Comparison of ENCODE assay signal across 19 mouse cellular contexts in genomic region chr5:142590953-142591616, GRCm38 (mm10). TPM values are rescaled to one million over a fixed set of nuclear protein-coding genes. Genes with fewer than 3 reads are reported as not detected.
DNase-seq lines count a peak whose midpoint lies in the region; ATAC-seq and TF ChIP-seq lines count a peak whose summit lies in the region.
"Had no signal": no experiment of that assay in that cellular context is flagged by ENCODE, and none has a peak within 500 bp of the region (broad histone marks: within the 10 kb centered on the region; RNA-seq: fewer than 3 reads in every experiment).

No protein-coding gene starts in this region.

- no peak for TF ChIP-seq EP300 in liver, postnatal 0 days (IDR thresholded peaks at IDR 0.05; ENCODE audit: low read depth)

- H3K4me3 ChIP-seq in forebrain, embryonic 14.5 days (ENCODE audit: low read depth, low read length) = no peak overlapping the region
- no peak overlapping the region for H3K4me3 ChIP-seq in hindbrain, embryonic 14.5 days (replicated peaks; ENCODE audit: low read length)
- H3K4me3 ChIP-seq in midbrain, embryonic 14.5 days (replicated peaks; ENCODE audit: low read depth, low read length) = no peak overlapping the region
- no peak overlapping the region for H3K4me3 ChIP-seq in liver, postnatal 0 days (ENCODE audit: low read depth, low read length)
- H3K4me3 ChIP-seq: erythroblast, embryonic 14.5 days; heart, embryonic 10.5 days; limb, embryonic 15.5 days had no signal

- no peak overlapping the region for H3K4me2 ChIP-seq in forebrain, embryonic 14.5 days (ENCODE audit: low read length)
- H3K4me2 ChIP-seq in hindbrain, embryonic 14.5 days (replicated peaks) = no peak overlapping the region
- H3K4me2 ChIP-seq in midbrain, embryonic 14.5 days (ENCODE audit: low read length) = no peak overlapping the region
- no peak overlapping the region for H3K4me2 ChIP-seq in liver, postnatal 0 days (ENCODE audit: low read depth, low read length)
- H3K4me2 ChIP-seq: limb, embryonic 15.5 days had no signal

- TF ChIP-seq POLR2A in brain, embryonic 14.5 days (IDR thresholded peaks at IDR 0.05; ENCODE audit: borderline replicate concordance, extremely low read depth, insufficient read depth, insufficient read length, poor library complexity, severe bottlenecking) = no peak

- no peaks in the 10 kb centered on the region for H3K36me3 ChIP-seq in forebrain, embryonic 14.5 days (ENCODE audit: control insufficient read depth, insufficient read depth, low read length)
- H3K36me3 ChIP-seq in hindbrain, embryonic 14.5 days (replicated peaks; ENCODE audit: control insufficient read depth, insufficient read depth) = no peaks in the 10 kb centered on the region
- H3K36me3 ChIP-seq in midbrain, embryonic 14.5 days (ENCODE audit: control insufficient read depth, insufficient read depth, low read length) = no peaks in the 10 kb centered on the region
- H3K36me3 ChIP-seq in liver, postnatal 0 days (replicated peaks; ENCODE audit: insufficient read depth, low read length) = no peaks in the 10 kb centered on the region
- H3K36me3 ChIP-seq: heart, embryonic 10.5 days; limb, embryonic 15.5 days had no signal

- WGBS in forebrain, embryonic 14.5 days = 31% methylated on average over 6 of the region's 6 CpGs
- WGBS in hindbrain, embryonic 14.5 days = 39% methylated on average over 6 of the region's 6 CpGs
- WGBS in midbrain, embryonic 14.5 days = 48% methylated on average over 6 of the region's 6 CpGs
- 74% methylated on average over 6 of the region's 6 CpGs for WGBS in liver, postnatal 0 days (ENCODE audit: insufficient replicate concordance)

- peaks cover 35% of the 10 kb centered on the region for H3K4me1 ChIP-seq in forebrain, embryonic 14.5 days (ENCODE audit: control insufficient read depth, insufficient read depth, low read length)
- peaks cover 8% of the 10 kb centered on the region; the same call in 1 of the 2 replicates for H3K4me1 ChIP-seq in hindbrain, embryonic 14.5 days (replicated peaks; ENCODE audit: control insufficient read depth, insufficient read depth, low read length)
- peaks cover 6% of the 10 kb centered on the region; the same call in 1 of the 2 replicates for H3K4me1 ChIP-seq in midbrain, embryonic 14.5 days (ENCODE audit: control insufficient read depth, insufficient read depth, low read length)
- H3K4me1 ChIP-seq in liver, postnatal 0 days (ENCODE audit: insufficient read depth) = peaks cover 5% of the 10 kb centered on the region
- H3K4me1 ChIP-seq: limb, embryonic 15.5 days had no signal

- H3K9me3 ChIP-seq in forebrain, embryonic 14.5 days (replicated peaks; ENCODE audit: control insufficient read depth, low read length) = no peaks in the 10 kb centered on the region
- no peaks in the 10 kb centered on the region for H3K9me3 ChIP-seq in hindbrain, embryonic 14.5 days (ENCODE audit: control insufficient read depth, low read length)
- H3K9me3 ChIP-seq in midbrain, embryonic 14.5 days (ENCODE audit: control insufficient read depth, low read length) = no peaks in the 10 kb centered on the region
- no peaks in the 10 kb centered on the region for H3K9me3 ChIP-seq in liver, postnatal 0 days (ENCODE audit: low read length)
- H3K9me3 ChIP-seq: heart, embryonic 10.5 days; limb, embryonic 15.5 days had no signal

- peak overlapping the region; percentile 92 for H3K27ac ChIP-seq in forebrain, embryonic 14.5 days (ENCODE audit: low read depth, low read length)
- H3K27ac ChIP-seq in hindbrain, embryonic 14.5 days = peak overlapping the region; percentile 73
- H3K27ac ChIP-seq in midbrain, embryonic 14.5 days (replicated peaks; ENCODE audit: low read depth, low read length) = peak overlapping the region; percentile 82
- no peak overlapping the region for H3K27ac ChIP-seq in liver, postnatal 0 days (ENCODE audit: low read depth)
- H3K27ac ChIP-seq: heart, embryonic 10.5 days; limb, embryonic 15.5 days had no signal

- peak; percentile 84 for DNase-seq in brain, embryonic 14.5 days (ENCODE audit: low read depth)
- peak; percentile 70 for DNase-seq in forebrain, embryonic 14.5 days (ENCODE audit: low spot score)
- peak; percentile 42 for DNase-seq in hindbrain, embryonic 14.5 days (ENCODE audit: low spot score)
- peak; percentile 56 for DNase-seq in midbrain, embryonic 14.5 days
- no peak for DNase-seq in heart, adult 8-10 months (ENCODE audit: low spot score)
- DNase-seq in c-Kit-positive CD71-positive TER-119-positive erythroid progenitor cells, embryonic 14.5 days (ENCODE audit: low spot score) = no peak
- no peak for DNase-seq in thymus, postnatal 14 days
- no peak for DNase-seq in liver, postnatal 0 days
- DNase-seq: adrenal gland, postnatal 10 days; cerebellum, adult 2 months; gastrocnemius, postnatal 25 days; heart, postnatal 14 days; lung, postnatal 14 days had no signal

- H3K27me3 ChIP-seq in forebrain, embryonic 14.5 days (replicated peaks; ENCODE audit: control insufficient read depth, insufficient read depth, low read length) = no peaks in the 10 kb centered on the region
- H3K27me3 ChIP-seq in hindbrain, embryonic 14.5 days (ENCODE audit: control insufficient read depth, insufficient read depth, low read length) = no peaks in the 10 kb centered on the region
- H3K27me3 ChIP-seq in midbrain, embryonic 14.5 days (ENCODE audit: control insufficient read depth, insufficient read depth, low read length) = no peaks in the 10 kb centered on the region
- H3K27me3 ChIP-seq in liver, postnatal 0 days (ENCODE audit: insufficient read depth, low read length) = no peaks in the 10 kb centered on the region
- H3K27me3 ChIP-seq: limb, embryonic 15.5 days had no signal

- no peak for TF ChIP-seq CTCF in brain, embryonic 14.5 days (IDR thresholded peaks at IDR 0.05; ENCODE audit: borderline replicate concordance, extremely low read depth, insufficient read depth, insufficient read length)
- no peak for TF ChIP-seq CTCF in liver, postnatal 0 days (IDR thresholded peaks at IDR 0.05; ENCODE audit: low read depth)

- H3K9ac ChIP-seq in forebrain, embryonic 14.5 days (ENCODE audit: low read length) = no peak overlapping the region
- H3K9ac ChIP-seq in hindbrain, embryonic 14.5 days = no peak overlapping the region
- H3K9ac ChIP-seq in midbrain, embryonic 14.5 days (replicated peaks; ENCODE audit: low read length) = no peak overlapping the region
- H3K9ac ChIP-seq in liver, postnatal 0 days (replicated peaks) = no peak overlapping the region
- H3K9ac ChIP-seq: limb, embryonic 15.5 days had no signal

- peak; percentile 47; the same call in 1 of the 2 replicates for ATAC-seq in forebrain, embryonic 14.5 days
- peak; percentile 22; the same call in 1 of the 2 replicates for ATAC-seq in hindbrain, embryonic 14.5 days (ENCODE audit: low FRiP score)
- ATAC-seq in midbrain, embryonic 14.5 days (ENCODE audit: low FRiP score, low TSS enrichment) = no peak
- no peak for ATAC-seq in liver, postnatal 0 days
- ATAC-seq: intestine, embryonic 16.5 days had no signal

RNA-seq across cellular contexts. Expression of gene Mmd2, which starts 17.5 kb away (rescaled TPM):
- 25.5 and 29.0 TPM in 2 replicates for polyA plus RNA-seq in brain, embryonic 14.5 days (2012; rRNA removed)
- 71.9 and 75.1 TPM in 2 replicates for polyA plus RNA-seq in forebrain, embryonic 14.5 days (2014; fragmentation: Nextera tagmentation; extraction: Ambion mirVana)
- 51.7 and 64.2 TPM in 2 replicates for polyA plus RNA-seq in hindbrain, embryonic 14.5 days (2014; fragmentation: Nextera tagmentation; extraction: Ambion mirVana)
- 33.5 and 35.3 TPM in 2 replicates for polyA plus RNA-seq in midbrain, embryonic 14.5 days (2014; fragmentation: Nextera tagmentation; extraction: Ambion mirVana)
- total RNA-seq in heart, adult 8-10 months (2022) = under 1 TPM in 3 of 4 experiments, not detected in 1; 0.08 to 0.50 (median 0.28) TPM
- 9.1 and 11.8 TPM in 2 replicates for polyA plus RNA-seq in liver, postnatal 0 days (2015; fragmentation: Nextera tagmentation; extraction: Ambion mirVana)
- total RNA-seq: common myeloid progenitor, adult 5-6 weeks; gastrocnemius, postnatal 25 days; megakaryocyte-erythroid progenitor cell, adult 5-6 weeks had no signal
- polyA plus RNA-seq: erythroblast, embryonic 14.5 days had no signal

RNA-seq across cellular contexts. Expression of gene Wipi2, which starts 36.4 kb away (rescaled TPM):
- polyA plus RNA-seq in brain, embryonic 14.5 days (2012; rRNA removed) = 51.5 and 51.7 TPM in 2 replicates
- 41.5 and 49.4 TPM in 2 replicates for polyA plus RNA-seq in forebrain, embryonic 14.5 days (2014; fragmentation: Nextera tagmentation; extraction: Ambion mirVana)
- polyA plus RNA-seq in hindbrain, embryonic 14.5 days (2014; fragmentation: Nextera tagmentation; extraction: Ambion mirVana) = 46.0 TPM in 2 replicates
- polyA plus RNA-seq in midbrain, embryonic 14.5 days (2014; fragmentation: Nextera tagmentation; extraction: Ambion mirVana) = 41.2 and 48.3 TPM in 2 replicates
- total RNA-seq in heart, adult 8-10 months (2022) = 10 to 100 TPM; 35.6 to 39.5 (median 36.9) TPM
- 16.7 and 18.6 TPM in 2 replicates for polyA plus RNA-seq in liver, postnatal 0 days (2015; fragmentation: Nextera tagmentation; extraction: Ambion mirVana)

RNA-seq across cellular contexts. Expression of gene Radil, which starts 40.2 kb away (rescaled TPM):
- 18.6 and 23.2 TPM in 2 replicates for polyA plus RNA-seq in brain, embryonic 14.5 days (2012; rRNA removed)
- polyA plus RNA-seq in forebrain, embryonic 14.5 days (2014; fragmentation: Nextera tagmentation; extraction: Ambion mirVana) = 5.9 and 10.0 TPM in 2 replicates
- polyA plus RNA-seq in hindbrain, embryonic 14.5 days (2014; fragmentation: Nextera tagmentation; extraction: Ambion mirVana) = 17.4 and 17.8 TPM in 2 replicates
- 13.6 and 16.9 TPM in 2 replicates for polyA plus RNA-seq in midbrain, embryonic 14.5 days (2014; fragmentation: Nextera tagmentation; extraction: Ambion mirVana)
- total RNA-seq in heart, adult 8-10 months (2022) = 1 to 10 TPM; 1.2 to 2.3 (median 1.8) TPM
- polyA plus RNA-seq in liver, postnatal 0 days (2015; fragmentation: Nextera tagmentation; extraction: Ambion mirVana) = 0.05 TPM in 1 of 2 replicates, not detected in the other
- total RNA-seq: common myeloid progenitor, adult 5-6 weeks; megakaryocyte-erythroid progenitor cell, adult 5-6 weeks had no signal

Comparison
In these comparisons a context has a peak if more than half of its experiments do, and no peak if none do; other contexts are left out.
1. DNase-seq: peak in brain, embryonic 14.5 days (single experiment), forebrain, embryonic 14.5 days (single experiment), hindbrain, embryonic 14.5 days (single experiment) and midbrain, embryonic 14.5 days (single experiment); none in heart, adult 8-10 months (single experiment), c-Kit-positive CD71-positive TER-119-positive erythroid progenitor cells, embryonic 14.5 days (single experiment), thymus, postnatal 14 days (single experiment) and liver, postnatal 0 days (single experiment).
2. ATAC-seq: peak in forebrain, embryonic 14.5 days (single experiment) and hindbrain, embryonic 14.5 days (single experiment); none in midbrain, embryonic 14.5 days (single experiment) and liver, postnatal 0 days (single experiment).